Mouse (Mus musculus) sigmoid colon, adult 10 weeks (tissue): ENCODE measurements around the gene Rap1a. TPM values are rescaled to one million over a fixed set of nuclear protein-coding genes. Genes with fewer than 3 reads are reported as not detected.

Experiments used
- polyA plus RNA-seq: library from polyadenylated mRNA; stranded (reverse); fragments of 350-450 nt; fragmentation: Illumina TruSeq; extraction: RNeasy Lipid Tissue Mini Kit (QIAGEN cat#74804); gene quantifications from one replicate; pipeline ENCODE4 v1.2.3, GENCODE M21; 2014; ENCODE audit warnings: low read depth, low replicate concordance

The Rap1a gene
- polyA plus RNA-seq = 678 TPM

GRCm38 (mm10) chr3:105801191-105802166, at the start of gene Rap1a:
Gene Rap1a, minus strand, starts transcription at chr3:105801336.

GRCm38 (mm10) chr3:105704031-105705008, 96.8 kb downstream of the Rap1a start, which contains the start of gene Inka2:
Gene Inka2, plus strand, starts transcription at chr3:105704599.

GRCm38 (mm10) chr3:105687324-105688060, 113.6 kb downstream of the Rap1a start, which contains the start of gene Ddx20:
Gene Ddx20, minus strand, starts transcription at chr3:105687574.

Other genes with a start within 250 kb of the Rap1a start
- 25.7 TPM for gene Ddx20, start 113.8 kb downstream of the Rap1a start, polyA plus RNA-seq
- gene Inka2, start 96.7 kb downstream of the Rap1a start, polyA plus RNA-seq = 2.1 TPM
- 1.1 TPM for gene Adora3, start 69.5 kb upstream of the Rap1a start, polyA plus RNA-seq
- gene Tmigd3, start 69.6 kb upstream of the Rap1a start, polyA plus RNA-seq = 0.79 TPM
- gene I830077J02Rik, start 131.3 kb upstream of the Rap1a start, polyA plus RNA-seq = 1.7 TPM
- 38.5 TPM for gene Wdr77, start 158.0 kb upstream of the Rap1a start, polyA plus RNA-seq
- 1,241 TPM for gene Atp5f1, start 158.8 kb upstream of the Rap1a start, polyA plus RNA-seq
- 4.0 TPM for gene Ovgp1, start 172.4 kb upstream of the Rap1a start, polyA plus RNA-seq
- not detected for gene Pifo, start 213.3 kb upstream of the Rap1a start, polyA plus RNA-seq
- gene Chil5, start 231.5 kb upstream of the Rap1a start, polyA plus RNA-seq = 0.76 TPM